Mouse (Mus musculus) midbrain, embryonic 13.5 days (tissue): ENCODE results near the gene Haus3. TPM values are rescaled to one million over a fixed set of nuclear protein-coding genes. Genes with fewer than 3 reads are reported as not detected.

Source experiments
- ATAC-seq: fragments of 200-750 bp; cut with Nextera tagmentation; 2 replicates; pipeline ENCODE4 v1.8.0; 2017; ENCODE audit warnings: mild to moderate bottlenecking, moderate TSS enrichment, moderate library complexity
- H3K27ac ChIP-seq: fragments of 300-500 bp; sonication (generic); 2 replicates; pipeline ENCODE4 v1.5.1; 2015; ENCODE audit warnings: inconsistent platforms, mild to moderate bottlenecking, moderate library complexity
- H3K27me3 ChIP-seq: fragments of 300-500 bp; sonication (generic); 2 replicates; pipeline ENCODE4 v1.6.1; 2015; ENCODE audit warnings: mild to moderate bottlenecking, inconsistent platforms
- H3K36me3 ChIP-seq: fragments of 300-500 bp; sonication (generic); 2 replicates; pipeline ENCODE4 v1.6.1; 2015; ENCODE audit warnings: mild to moderate bottlenecking, inconsistent platforms
- H3K4me1 ChIP-seq: fragments of 300-500 bp; sonication (generic); replicated peaks from 2 replicates; pipeline ENCODE4 v1.6.1; 2015; ENCODE audit warnings: inconsistent platforms
- H3K4me2 ChIP-seq: fragments of 300-500 bp; sonication (generic); replicated peaks from 2 replicates; pipeline ENCODE4 v1.6.1; 2015; ENCODE audit warnings: moderate library complexity, mild to moderate bottlenecking, inconsistent platforms
- H3K4me3 ChIP-seq: fragments of 300-500 bp; sonication (generic); replicated peaks from 2 replicates; pipeline ENCODE4 v1.5.1; 2015; ENCODE audit warnings: mild to moderate bottlenecking, inconsistent platforms
- H3K9ac ChIP-seq: fragments of 300-500 bp; sonication (generic); replicated peaks from 2 replicates; pipeline ENCODE4 v1.6.1; 2015; ENCODE audit warnings: mild to moderate bottlenecking, inconsistent platforms
- H3K9me3 ChIP-seq: fragments of 300-500 bp; sonication (generic); 2 replicates; pipeline ENCODE4 v1.6.1; 2016; ENCODE audit warnings: mild to moderate bottlenecking, inconsistent platforms
- WGBS: fragments of 180-500 bp; shearing (Covaris S2); methylation state at CpG from one replicate; pipeline ENCODE4 v1.1.7; 2015; 5-methylcytosine and 5-hydroxymethylcytosine counted together
- polyA plus RNA-seq: library from polyadenylated mRNA; unstranded; fragments of >200 nt; fragmentation: Nextera tagmentation; extraction: Ambion mirVana; gene quantifications from 2 replicates; pipeline ENCODE4 v1.2.1, GENCODE M21; 2015

The Haus3 gene
- polyA plus RNA-seq, 1 experiment from 2014 or later = 21.9 TPM

GRCm38 (mm10) chr5:34185791-34186190 lies 16.5 kb upstream of the Haus3 start:
- ATAC-seq = no peak
- no peak overlapping the region for H3K27ac ChIP-seq
- H3K36me3 ChIP-seq = peaks cover 33% of the 10 kb centered on the region
- no peaks in the 10 kb centered on the region for H3K9me3 ChIP-seq
- H3K4me3 ChIP-seq = peak overlapping the region; percentile 94
- H3K27me3 ChIP-seq = peaks cover 9% of the 10 kb centered on the region
- H3K4me1 ChIP-seq = peaks cover 50% of the 10 kb centered on the region
- H3K4me2 ChIP-seq = peak overlapping the region; percentile 80
- peak overlapping the region; percentile 79 for H3K9ac ChIP-seq

DNA sequence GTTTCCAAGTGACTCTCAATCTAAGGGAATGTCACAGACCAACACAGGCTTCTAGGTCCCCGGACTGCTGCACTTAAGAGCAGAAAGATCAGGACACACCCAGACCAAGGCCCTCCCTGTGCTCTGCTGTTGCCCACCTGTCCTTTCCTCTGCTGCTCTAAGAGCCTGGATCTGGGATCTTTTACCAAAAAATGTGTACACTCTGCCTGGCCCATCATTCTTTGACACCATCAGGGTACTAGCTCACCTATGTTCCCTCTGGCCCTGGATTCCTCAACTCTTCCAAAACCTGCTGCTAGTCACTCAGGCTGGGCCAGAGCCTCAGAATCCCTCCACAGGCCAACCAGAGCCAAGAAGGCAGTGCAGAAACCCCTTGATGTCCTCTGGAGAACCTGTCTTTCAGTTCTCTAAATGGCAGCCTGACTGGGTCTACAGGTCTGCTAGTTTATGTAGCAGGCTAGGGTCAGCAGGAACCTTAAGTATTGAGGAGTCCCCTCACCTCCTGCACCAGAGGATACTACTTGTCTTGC lies 15.8 kb upstream of the Haus3 start:
- no peak overlapping the region for H3K27ac ChIP-seq
- peak overlapping the region; percentile 94; the same call in 1 of the 2 replicates for H3K4me3 ChIP-seq
- 93% methylated on average over 1 of the region's 1 CpGs for WGBS

DNA sequence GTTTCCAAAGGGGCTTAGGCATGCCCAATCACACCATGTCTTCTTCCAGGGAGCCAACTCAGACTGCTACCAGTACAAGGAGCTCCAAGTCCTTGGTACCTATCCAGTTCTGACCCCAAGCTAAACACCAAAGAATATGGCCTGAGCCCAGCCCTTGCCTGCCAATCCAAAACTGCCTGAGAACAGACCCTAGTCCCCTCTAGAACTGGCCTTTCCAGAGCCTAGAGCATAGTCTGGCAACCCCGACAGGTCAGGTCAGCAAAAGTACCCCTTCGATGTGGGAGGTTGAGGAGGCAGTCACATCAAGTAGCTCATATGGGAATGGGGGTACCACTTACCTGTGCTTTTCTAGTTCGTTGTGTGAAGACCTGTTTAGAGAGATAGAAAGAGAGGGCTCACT lies 14.6 kb upstream of the Haus3 start:
- no peak for ATAC-seq
- no peak overlapping the region for H3K4me3 ChIP-seq
- no peak overlapping the region for H3K27ac ChIP-seq
- peaks cover 46% of the 10 kb centered on the region for H3K36me3 ChIP-seq
- H3K9ac ChIP-seq = 0 out of 2 replicates have a peak overlapping the region, but pooled peaks have one; percentile 20
- no peaks in the 10 kb centered on the region for H3K9me3 ChIP-seq
- 89% methylated on average over 3 of the region's 3 CpGs for WGBS
- no peak overlapping the region for H3K4me2 ChIP-seq
- peaks cover 47% of the 10 kb centered on the region for H3K4me1 ChIP-seq
- H3K27me3 ChIP-seq = peaks cover under 1% of the 10 kb centered on the region; the same call in 1 of the 2 replicates

More for the DNA sequence above, 15.8 kb upstream of the Haus3 start:
- H3K4me1 ChIP-seq = peaks cover 50% of the 10 kb centered on the region
- peak overlapping the region; percentile 79; the same call in 1 of the 2 replicates for H3K9ac ChIP-seq
- H3K27me3 ChIP-seq = peaks cover 9% of the 10 kb centered on the region
- H3K4me2 ChIP-seq = peak overlapping the region; percentile 80
- ATAC-seq = no peak
- peaks cover 39% of the 10 kb centered on the region for H3K36me3 ChIP-seq
- no peaks in the 10 kb centered on the region for H3K9me3 ChIP-seq

DNA sequence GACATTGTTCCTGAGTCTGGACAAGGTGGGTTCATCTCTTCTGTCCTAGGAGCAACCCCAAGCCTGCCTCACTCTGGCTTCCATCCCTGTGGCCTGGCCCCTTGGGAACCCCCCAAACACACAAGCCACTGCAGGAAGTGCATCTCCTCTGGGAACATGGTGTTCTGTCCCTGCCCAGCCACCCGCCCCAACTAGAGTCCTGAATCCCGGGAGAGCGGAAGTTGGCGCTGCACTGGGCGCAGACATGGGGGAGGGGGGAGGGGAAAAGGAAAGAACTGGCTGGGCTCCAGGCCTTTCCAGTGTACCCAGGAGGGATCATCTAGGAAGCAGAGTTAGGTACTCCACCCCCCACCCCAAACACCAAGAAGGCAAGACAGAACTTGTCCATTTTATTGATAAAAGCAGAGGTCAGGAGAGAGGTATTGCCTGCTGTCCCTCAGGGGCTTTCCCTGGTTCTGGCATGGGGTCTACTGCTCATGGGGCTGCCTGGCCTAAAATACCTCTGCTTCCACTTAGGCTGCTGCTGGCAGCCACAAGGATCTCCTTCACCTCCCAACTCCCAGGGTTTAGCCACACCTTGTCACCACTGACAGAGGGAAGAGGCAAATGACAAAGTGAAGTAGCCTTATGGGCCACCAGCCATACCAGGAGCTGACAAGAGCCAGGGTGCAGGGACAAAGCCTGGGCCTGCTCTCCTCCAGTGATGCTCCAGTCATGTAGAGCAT lies 14.0 kb upstream of the Haus3 start:
- Histone ChIP-seq H3K27ac (no peak overlapping the region), H3K9me3 (no peaks in the 10 kb centered on the region), H3K4me2 (no peak overlapping the region; the same call in 1 of the 2 replicates), H3K9ac (no peak overlapping the region; the same call in 1 of the 2 replicates), H3K36me3 (peaks cover 49% of the 10 kb centered on the region), H3K4me1 (peaks cover 41% of the 10 kb centered on the region), H3K4me3 (no peak overlapping the region), H3K27me3 (no peaks in the 10 kb centered on the region)
- no peak for ATAC-seq
- 72% methylated on average over 5 of the region's 5 CpGs for WGBS

DNA sequence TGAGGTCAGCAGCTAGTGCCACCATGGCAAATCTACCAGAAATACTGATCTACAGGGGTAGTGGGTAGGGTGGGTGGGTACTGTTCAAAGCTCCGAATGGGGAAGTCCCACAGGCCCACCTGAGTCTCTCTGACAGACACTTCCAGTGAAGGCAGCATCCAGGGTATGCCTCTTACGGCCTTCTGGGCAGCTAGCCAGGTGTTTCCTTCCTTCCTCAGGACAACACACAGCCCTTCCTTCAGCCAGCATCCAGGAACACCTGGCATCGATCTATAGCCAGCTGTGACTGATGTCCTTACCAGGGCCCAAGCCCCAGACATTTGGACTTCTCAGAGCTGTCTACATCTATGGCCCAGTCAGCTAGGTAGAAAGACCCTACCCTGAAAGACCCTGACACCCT lies 13.2 kb upstream of the Haus3 start:
- ATAC-seq = no peak
- Histone ChIP-seq H3K4me1 (peaks cover 39% of the 10 kb centered on the region), H3K36me3 (peaks cover 57% of the 10 kb centered on the region), H3K9ac (no peak overlapping the region), H3K27ac (no peak overlapping the region), H3K9me3 (no peaks in the 10 kb centered on the region), H3K27me3 (no peaks in the 10 kb centered on the region), H3K4me2 (no peak overlapping the region), H3K4me3 (no peak overlapping the region)
- WGBS = 91% methylated on average over 3 of the region's 3 CpGs

- no peaks in the 10 kb centered on the region for H3K9me3 ChIP-seq
- H3K27ac ChIP-seq = no peak overlapping the region
- no peak overlapping the region for H3K4me3 ChIP-seq
- ATAC-seq = no peak
- H3K9ac ChIP-seq = no peak overlapping the region
- WGBS = 90% methylated on average over 4 of the region's 4 CpGs
- no peaks in the 10 kb centered on the region for H3K27me3 ChIP-seq
- H3K4me2 ChIP-seq = no peak overlapping the region
- H3K36me3 ChIP-seq = peaks cover 87% of the 10 kb centered on the region
- H3K4me1 ChIP-seq = no peaks in the 10 kb centered on the region
These were observed 8.5 kb upstream of the Haus3 start for GRCm38 (mm10) chr5:34177821-34178220.

GRCm38 (mm10) chr5:34177091-34177490 lies 7.8 kb upstream of the Haus3 start:
- Histone ChIP-seq H3K36me3 (peaks cover 83% of the 10 kb centered on the region), H3K27me3 (no peaks in the 10 kb centered on the region), H3K4me3 (no peak overlapping the region), H3K9ac (no peak overlapping the region; the same call in 1 of the 2 replicates), H3K9me3 (no peaks in the 10 kb centered on the region), H3K27ac (no peak overlapping the region), H3K4me2 (no peak overlapping the region), H3K4me1 (no peaks in the 10 kb centered on the region)
- ATAC-seq = no peak
- 92% methylated on average over 2 of the region's 2 CpGs for WGBS

DNA sequence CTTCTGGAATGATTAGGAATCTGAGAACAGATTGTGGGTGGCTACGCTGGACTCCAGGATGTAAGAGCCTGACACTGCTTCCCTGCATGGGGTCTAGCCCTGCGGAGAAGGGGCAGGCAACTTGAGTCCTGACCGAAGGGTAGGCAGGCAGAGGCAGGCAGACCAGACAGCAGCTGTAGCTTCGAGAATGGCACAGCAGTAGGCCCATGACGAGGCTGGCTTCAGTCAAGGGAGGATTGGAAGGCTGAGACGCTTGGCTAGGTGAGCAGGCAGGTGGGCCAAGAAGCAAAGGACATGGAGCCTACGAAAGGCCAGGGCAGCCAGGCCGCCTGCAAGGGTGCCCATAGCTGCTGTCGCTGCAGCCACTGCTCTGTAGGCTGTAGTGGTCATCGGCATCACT lies 7.4 kb upstream of the Haus3 start:
- Histone ChIP-seq H3K27ac (no peak overlapping the region), H3K4me1 (no peaks in the 10 kb centered on the region), H3K4me2 (no peak overlapping the region), H3K9me3 (no peaks in the 10 kb centered on the region), H3K36me3 (peaks cover 82% of the 10 kb centered on the region), H3K27me3 (no peaks in the 10 kb centered on the region), H3K4me3 (no peak overlapping the region), H3K9ac (no peak overlapping the region)
- WGBS = 67% methylated on average over 10 of the region's 10 CpGs
- ATAC-seq = no peak

- Histone ChIP-seq H3K4me3 (no peak overlapping the region), H3K27ac (no peak overlapping the region), H3K27me3 (no peaks in the 10 kb centered on the region), H3K9ac (no peak overlapping the region), H3K36me3 (peaks cover 70% of the 10 kb centered on the region), H3K4me2 (no peak overlapping the region), H3K9me3 (no peaks in the 10 kb centered on the region), H3K4me1 (no peaks in the 10 kb centered on the region)
- WGBS = 15% methylated on average over 5 of the region's 5 CpGs
- ATAC-seq = no peak
These were observed 6.0 kb upstream of the Haus3 start for GRCm38 (mm10) chr5:34175403-34175694.

DNA sequence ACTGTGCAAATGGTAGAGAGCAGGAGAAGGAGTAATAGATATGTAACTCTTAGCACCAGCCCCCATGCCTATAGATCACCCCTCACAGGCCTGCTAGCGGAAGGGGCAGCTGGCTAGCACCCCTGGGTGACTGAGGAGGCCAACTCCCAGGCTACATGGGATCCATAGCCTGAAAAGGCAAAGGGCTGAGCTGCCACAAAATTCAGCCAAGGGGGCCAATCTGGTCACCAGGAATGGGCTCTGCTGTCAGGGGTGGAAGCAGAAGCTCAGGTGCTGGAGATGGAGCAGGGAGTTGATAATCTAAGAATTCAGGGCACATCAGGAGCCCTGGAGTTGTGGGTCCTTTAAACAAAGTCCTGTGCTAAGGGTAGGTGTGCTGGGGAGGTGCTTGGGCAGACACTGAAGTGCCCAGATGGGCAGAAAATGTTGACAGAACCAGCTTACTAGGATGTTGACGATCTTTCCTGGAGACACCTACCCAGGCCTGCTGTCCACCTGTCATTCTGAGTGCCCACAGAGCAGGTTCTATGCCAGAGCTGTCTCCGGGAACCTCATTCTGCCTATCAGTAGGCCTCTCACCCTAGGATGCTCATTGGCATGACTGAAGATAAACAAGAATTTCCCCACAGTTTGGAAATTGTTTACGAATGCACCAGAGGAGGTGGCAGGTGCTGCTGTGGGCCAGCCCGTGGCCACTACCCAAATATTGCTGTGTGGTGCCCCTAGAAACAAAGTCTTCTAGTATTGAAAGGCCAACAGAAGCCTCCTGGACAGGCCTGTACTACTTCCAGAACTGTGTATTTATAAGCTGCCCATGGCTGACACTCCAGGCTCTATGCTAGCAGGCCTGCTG lies 5.4 kb upstream of the Haus3 start:
- Histone ChIP-seq H3K9ac (no peak overlapping the region), H3K4me3 (no peak overlapping the region), H3K27me3 (no peaks in the 10 kb centered on the region), H3K36me3 (peaks cover 65% of the 10 kb centered on the region), H3K9me3 (no peaks in the 10 kb centered on the region), H3K4me2 (no peak overlapping the region), H3K4me1 (peaks cover 3% of the 10 kb centered on the region), H3K27ac (no peak overlapping the region)
- ATAC-seq = no peak
- WGBS = 69% methylated on average over 5 of the region's 5 CpGs

DNA sequence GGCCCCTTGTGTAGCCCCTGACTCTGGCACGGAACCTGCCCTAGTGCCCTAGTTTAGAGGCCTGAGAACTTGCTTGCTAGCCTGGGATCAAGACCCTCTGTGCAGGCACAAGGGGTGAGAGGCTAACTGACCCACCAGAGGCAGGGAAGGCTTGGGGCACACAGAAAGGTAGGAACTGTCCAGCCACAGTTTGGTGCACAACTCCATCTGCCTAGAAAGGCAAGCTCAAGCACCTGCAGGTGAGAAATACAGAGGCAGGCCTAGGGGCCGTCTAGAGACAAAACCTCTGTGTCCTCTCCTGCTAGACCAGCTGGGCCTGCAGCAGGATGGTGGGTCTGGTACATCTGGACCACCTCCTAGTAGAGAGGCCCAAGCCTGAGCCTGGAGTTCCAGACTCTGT lies 4.7 kb upstream of the Haus3 start:
- Histone ChIP-seq H3K27ac (no peak overlapping the region), H3K9ac (no peak overlapping the region), H3K4me2 (no peak overlapping the region), H3K4me3 (no peak overlapping the region), H3K36me3 (peaks cover 61% of the 10 kb centered on the region), H3K4me1 (peaks cover 5% of the 10 kb centered on the region), H3K9me3 (no peaks in the 10 kb centered on the region), H3K27me3 (no peaks in the 10 kb centered on the region)
- 88% methylated on average over 2 of the region's 2 CpGs for WGBS
- no peak for ATAC-seq

GRCm38 (mm10) chr5:34170726-34171125 lies 1.4 kb upstream of the Haus3 start:
- no peak overlapping the region for H3K27ac ChIP-seq
- H3K9me3 ChIP-seq = no peaks in the 10 kb centered on the region
- no peak overlapping the region for H3K4me3 ChIP-seq
- peaks cover 22% of the 10 kb centered on the region for H3K4me1 ChIP-seq
- 83% methylated on average over 4 of the region's 4 CpGs for WGBS
- H3K27me3 ChIP-seq = no peaks in the 10 kb centered on the region
- no peak for ATAC-seq
- H3K4me2 ChIP-seq = no peak overlapping the region
- H3K9ac ChIP-seq = no peak overlapping the region
- peaks cover 34% of the 10 kb centered on the region for H3K36me3 ChIP-seq
